Mouse (Mus musculus) left cerebral cortex, postnatal 25 days (tissue): ENCODE measurements at regions not wholly inside any gene's neighbourhood (a gene's known extent, or its start where the extent isn't known, plus 50 kb on each side); places are given as distances from the start of the nearest gene placed in this dataset.
A peak's percentile ranks its signal among the peaks of the same experiment; 100 is the strongest.

ENCODE experiments used
- DNase-seq, 2 experiments: peaks; one replicate each; pipeline ENCODE4 v3.0.0; 2022; ENCODE audit warnings: low spot score in 2 of 2, mixed read lengths in 1 of 2
- intact Hi-C: fragments of 180-260 bp; cut with DNase I; formaldehyde crosslinking; loops from one replicate; pipeline ENCODE4 v1.15.1; 2025

- no peak for DNase-seq
These were observed 117.7 kb upstream of the Unc5b start for GRCm38 (mm10) chr10:60948983-60949677.

GRCm38 (mm10) chr10:60943074-60943473 lies 111.7 kb upstream of the Unc5b start:
- intact Hi-C loops: no loop called here
- no peak for DNase-seq

More at GRCm38 (mm10) chr10:60948983-60949677, 117.7 kb upstream of the Unc5b start:
- intact Hi-C loops: no loop called here

GRCm38 (mm10) chr10:60938749-60939148 lies 107.4 kb upstream of the Unc5b start:
- intact Hi-C loops: no loop called here
- DNase-seq: no peak

GRCm38 (mm10) chr10:60937517-60937866 lies 106.1 kb upstream of the Unc5b start:
- DNase-seq: no peak
- intact Hi-C loops: no loop called here

GRCm38 (mm10) chr10:60936659-60937516 lies 105.5 kb upstream of the Unc5b start:
- intact Hi-C loops: no loop called here
- no peak for DNase-seq

- intact Hi-C loops: no loop called here
- DNase-seq: peak; percentile 36 to 78
These were observed 103.2 kb upstream of the Unc5b start for GRCm38 (mm10) chr10:60934297-60935286.

- DNase-seq: no peak
- intact Hi-C loops: no loop called here
These were observed 102.5 kb upstream of the Unc5b start for GRCm38 (mm10) chr10:60933891-60934290.

- DNase-seq: peak in 1 of 2 experiments; percentile 30
- intact Hi-C loops: no loop called here
These were observed 101.5 kb upstream of the Unc5b start for GRCm38 (mm10) chr10:60932855-60933254.

- DNase-seq: peak; percentile 30 to 32
- intact Hi-C loops: no loop called here
These were observed 100.6 kb upstream of the Unc5b start for GRCm38 (mm10) chr10:60931891-60932378.

GRCm38 (mm10) chr10:60928646-60929045 lies 97.3 kb upstream of the Unc5b start:
- intact Hi-C loops: no loop called here
- DNase-seq: no peak

- DNase-seq: no peak
- intact Hi-C loops: no loop called here
These were observed 96.8 kb upstream of the Unc5b start for GRCm38 (mm10) chr10:60928164-60928563.

- no peak for DNase-seq
- intact Hi-C loops: no loop called here
These were observed 95.3 kb upstream of the Unc5b start for GRCm38 (mm10) chr10:60926632-60927031.

- intact Hi-C loops: no loop called here
- DNase-seq: no peak
These were observed 94.3 kb upstream of the Unc5b start for GRCm38 (mm10) chr10:60925644-60926043.

GRCm38 (mm10) chr10:60925198-60925597 lies 93.8 kb upstream of the Unc5b start:
- no peak for DNase-seq
- intact Hi-C loops: no loop called here

- DNase-seq: no peak
- intact Hi-C loops: no loop called here
These were observed 92.4 kb upstream of the Unc5b start for GRCm38 (mm10) chr10:60923806-60924205.

- no peak for DNase-seq
- intact Hi-C loops: no loop called here
These were observed 89.2 kb upstream of the Unc5b start for GRCm38 (mm10) chr10:60920621-60921020.

- intact Hi-C loops: no loop called here
- no peak for DNase-seq
These were observed 86.6 kb upstream of the Unc5b start for GRCm38 (mm10) chr10:60918020-60918419.

GRCm38 (mm10) chr10:60914391-60914790 lies 83.0 kb upstream of the Unc5b start:
- intact Hi-C loops: no loop called here
- no peak for DNase-seq

- DNase-seq: peak in 1 of 2 experiments; percentile 25
- intact Hi-C loops: no loop called here
These were observed 82.1 kb upstream of the Unc5b start for GRCm38 (mm10) chr10:60913456-60913900.

- DNase-seq: no peak
- intact Hi-C loops: no loop called here
These were observed 73.0 kb upstream of the Unc5b start for GRCm38 (mm10) chr10:60904351-60904750.
